Mouse (Mus musculus) erythroblast, embryonic 14.5 days (primary cell): ENCODE data around the gene Dirc2.

Source experiments
- GATA1 ChIP-seq: IDR thresholded peaks from 2 replicates; pipeline ENCODE4 v1.6.1; 2012; ENCODE audit warnings: low read length, inconsistent platforms, mixed read lengths
- TAL1 ChIP-seq: IDR thresholded peaks from 3 replicates; pipeline ENCODE4 v1.6.1; 2012; ENCODE audit warnings: low read length, inconsistent platforms, mixed read lengths

DNA sequence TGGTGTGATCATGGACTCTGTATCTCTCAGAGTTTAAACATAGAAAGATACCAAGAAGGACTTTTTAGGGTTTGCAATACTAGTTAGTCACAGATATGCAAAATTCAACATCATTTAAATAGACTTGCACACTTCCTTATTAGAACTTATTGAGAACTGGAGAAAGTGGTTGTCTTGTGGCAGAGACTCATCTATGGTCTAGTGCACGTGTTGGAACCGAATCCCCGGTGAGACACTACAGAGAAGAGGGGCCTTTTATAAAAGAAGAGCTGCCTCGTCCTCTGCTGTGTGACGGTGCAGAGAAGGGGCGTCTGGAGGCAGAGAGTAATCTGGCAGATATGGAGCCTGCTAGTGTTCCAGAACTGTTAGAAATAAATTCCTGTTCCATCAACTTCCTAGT is 44.6 kb downstream of the Dirc2 start:
- no peak for TF ChIP-seq GATA1
- TF ChIP-seq TAL1 = no peak
